Mouse (Mus musculus) stomach, embryonic 16.5 days (tissue): Measurements from ENCODE around the gene Cacna1d. TPM values are rescaled to one million over a fixed set of nuclear protein-coding genes. Genes with fewer than 3 reads are reported as not detected.

Experiments used
- ATAC-seq: fragments of 200-750 bp; cut with Nextera tagmentation; 2 replicates; pipeline ENCODE4 v1.8.0; 2017; ENCODE audit warnings: moderate number of reproducible peaks, moderate TSS enrichment; ENCODE audit not compliant: insufficient read depth, low FRiP score
- H3K27ac ChIP-seq: fragments of 300-500 bp; sonication (generic); 2 replicates; pipeline ENCODE4 v1.5.1; 2014; ENCODE audit warnings: low read length
- H3K27me3 ChIP-seq: fragments of 300-500 bp; sonication (generic); 2 replicates; pipeline ENCODE4 v1.6.1; 2014; ENCODE audit warnings: low read length, control low read depth, mixed read lengths; ENCODE audit not compliant: control insufficient read depth, insufficient read depth
- H3K36me3 ChIP-seq: fragments of 300-500 bp; sonication (generic); 2 replicates; pipeline ENCODE4 v1.6.1; 2014; ENCODE audit warnings: low read length; ENCODE audit not compliant: control insufficient read depth, insufficient read depth
- H3K4me1 ChIP-seq: fragments of 300-500 bp; sonication (generic); 2 replicates; pipeline ENCODE4 v1.6.1; 2014; ENCODE audit warnings: low read length, control low read depth, mixed read lengths; ENCODE audit not compliant: control insufficient read depth, insufficient read depth
- H3K4me2 ChIP-seq: fragments of 300-500 bp; sonication (generic); 2 replicates; pipeline ENCODE4 v1.6.1; 2014; ENCODE audit warnings: low read depth, low read length, mixed read lengths
- H3K4me3 ChIP-seq: fragments of 300-500 bp; sonication (generic); replicated peaks from 2 replicates; pipeline ENCODE4 v1.5.1; 2014; ENCODE audit warnings: mild to moderate bottlenecking, low read length
- H3K9ac ChIP-seq: fragments of 300-500 bp; sonication (generic); 2 replicates; pipeline ENCODE4 v1.6.1; 2014; ENCODE audit warnings: low read length
- H3K9me3 ChIP-seq: fragments of 300-500 bp; sonication (generic); replicated peaks from 2 replicates; pipeline ENCODE4 v1.6.1; 2016; ENCODE audit warnings: low read length, control low read depth; ENCODE audit not compliant: control insufficient read depth
- WGBS: fragments of 180-500 bp; shearing (Covaris S2); extraction: QIAGEN DNeasy Blood & Tissue Kit; methylation state at CpG from one replicate; pipeline ENCODE4 v1.1.7; 2014; 5-methylcytosine and 5-hydroxymethylcytosine counted together
- polyA plus RNA-seq: library from polyadenylated mRNA; unstranded; fragments of >200 nt; fragmentation: Nextera tagmentation; extraction: Ambion mirVana; gene quantifications from 2 replicates; pipeline ENCODE4 v1.2.1, GENCODE M21; 2015

The Cacna1d gene
- polyA plus RNA-seq, 1 experiment from 2014 or later = 4.2 TPM

DNA sequence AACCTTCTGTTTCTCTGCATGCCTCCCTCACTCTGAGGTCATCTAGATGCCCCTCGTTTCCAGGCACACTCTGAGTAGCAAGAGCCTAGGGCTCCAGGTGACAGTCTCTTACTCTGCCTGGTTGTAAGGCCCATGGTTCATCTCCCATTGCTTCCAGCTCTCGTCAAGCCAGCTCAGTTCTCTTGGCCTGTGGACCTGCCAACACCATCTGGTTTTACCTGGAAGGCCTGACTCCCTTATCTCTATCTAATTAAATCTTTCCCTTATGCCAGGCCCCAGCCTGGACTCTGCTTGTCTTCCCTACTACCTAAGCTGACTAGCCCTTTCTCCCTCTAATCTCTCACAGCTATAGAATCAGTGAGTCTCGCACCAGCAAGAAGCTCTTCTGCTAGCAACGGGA lies 124.2 kb downstream of the Cacna1d start:
- no peaks in the 10 kb centered on the region for H3K27me3 ChIP-seq
- H3K4me3 ChIP-seq = no peak overlapping the region
- no peak overlapping the region for H3K4me2 ChIP-seq
- H3K27ac ChIP-seq = no peak overlapping the region
- no peak overlapping the region for H3K9ac ChIP-seq
- no peaks in the 10 kb centered on the region for H3K36me3 ChIP-seq
- 79% methylated on average over 4 of the region's 4 CpGs for WGBS
- no peaks in the 10 kb centered on the region for H3K9me3 ChIP-seq
- no peaks in the 10 kb centered on the region for H3K4me1 ChIP-seq
- ATAC-seq = no peak

DNA sequence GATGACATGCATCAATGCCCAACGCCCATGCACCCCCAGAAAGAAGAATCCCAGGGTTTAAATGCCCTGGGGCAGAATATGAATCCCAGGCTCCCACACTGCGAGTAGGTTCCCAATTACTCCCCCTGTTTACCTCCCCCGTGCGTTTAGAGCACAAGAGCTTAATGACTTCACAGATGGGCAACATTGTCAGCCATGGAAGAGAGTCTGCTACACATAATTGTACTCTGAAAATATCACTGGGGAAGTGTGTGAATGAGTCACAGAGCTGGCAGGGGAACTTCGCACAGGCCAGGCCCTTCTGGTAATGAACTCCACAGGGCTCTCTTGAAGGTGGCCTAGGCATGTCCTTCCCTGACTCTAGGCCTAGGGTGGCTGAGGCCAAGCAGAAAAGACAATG lies 125.4 kb downstream of the Cacna1d start:
- Histone ChIP-seq H3K4me2 (no peak overlapping the region), H3K4me3 (no peak overlapping the region), H3K9me3 (no peaks in the 10 kb centered on the region), H3K27ac (no peak overlapping the region), H3K36me3 (no peaks in the 10 kb centered on the region), H3K4me1 (peaks cover 7% of the 10 kb centered on the region; the same call in 1 of the 2 replicates), H3K9ac (no peak overlapping the region), H3K27me3 (no peaks in the 10 kb centered on the region)
- WGBS = 79% methylated on average over 5 of the region's 5 CpGs
- ATAC-seq = no peak

DNA sequence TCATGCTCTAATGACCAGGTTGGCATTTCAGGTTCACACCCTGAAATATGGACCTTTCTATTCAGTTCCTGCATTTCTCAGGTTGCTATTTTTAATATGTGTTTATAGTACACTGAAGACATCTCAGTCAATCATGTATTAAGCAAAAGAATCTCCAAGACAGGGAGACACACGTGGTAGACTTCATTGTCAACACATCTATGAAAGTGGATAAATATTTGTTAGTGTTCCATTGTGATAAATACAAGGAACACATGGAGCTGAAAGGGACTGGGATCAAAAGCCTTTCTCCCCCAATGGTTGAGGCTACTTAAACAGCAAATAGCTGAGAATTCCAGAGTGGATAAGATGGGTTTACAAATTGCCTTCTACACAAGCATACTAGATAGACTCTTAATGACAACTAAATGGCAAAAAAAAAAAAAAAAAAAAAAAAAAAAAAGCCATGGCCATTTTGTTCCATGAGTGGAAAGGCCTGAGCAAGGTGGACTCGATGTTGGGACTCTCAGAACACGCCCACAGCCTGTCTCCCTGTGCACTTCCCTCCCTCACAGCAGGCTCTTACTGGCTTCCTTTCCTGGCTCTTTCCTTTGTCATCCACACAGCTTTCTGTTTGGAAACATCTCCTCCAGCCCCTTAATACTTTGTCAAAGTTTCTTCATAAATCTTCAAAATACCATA lies 127.6 kb downstream of the Cacna1d start:
- Histone ChIP-seq H3K4me2 (no peak overlapping the region), H3K4me3 (no peak overlapping the region), H3K27ac (no peak overlapping the region), H3K4me1 (peaks cover 9% of the 10 kb centered on the region; the same call in 1 of the 2 replicates), H3K27me3 (no peaks in the 10 kb centered on the region), H3K36me3 (no peaks in the 10 kb centered on the region), H3K9ac (no peak overlapping the region), H3K9me3 (no peaks in the 10 kb centered on the region)
- ATAC-seq = no peak
- WGBS = 46% methylated on average over 3 of the region's 3 CpGs

DNA sequence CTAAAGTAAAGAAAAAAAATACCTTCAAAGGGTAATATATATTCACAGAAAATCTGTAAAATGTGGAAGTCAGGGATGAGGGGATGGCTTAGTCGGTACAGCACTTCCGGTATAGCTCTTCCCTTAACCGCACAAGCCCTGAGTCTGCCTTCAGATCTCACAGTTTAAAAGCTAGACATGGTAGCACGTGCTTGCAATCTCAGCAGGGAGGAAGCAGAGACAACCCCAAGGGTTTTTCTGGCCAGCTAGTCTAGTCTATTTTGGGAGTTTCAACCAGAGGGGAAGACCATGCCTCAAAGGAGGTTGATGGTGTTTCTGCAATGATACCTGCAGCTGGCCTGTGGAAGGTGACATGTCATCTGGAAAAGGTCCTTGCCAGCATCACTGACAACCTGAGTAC lies 128.9 kb downstream of the Cacna1d start:
- Histone ChIP-seq H3K36me3 (no peaks in the 10 kb centered on the region), H3K4me2 (no peak overlapping the region), H3K4me1 (peaks cover 9% of the 10 kb centered on the region; the same call in 1 of the 2 replicates), H3K9me3 (no peaks in the 10 kb centered on the region), H3K27ac (no peak overlapping the region), H3K4me3 (no peak overlapping the region), H3K9ac (no peak overlapping the region), H3K27me3 (no peaks in the 10 kb centered on the region)
- ATAC-seq = no peak
- WGBS = 78% methylated on average over 4 of the region's 4 CpGs

DNA sequence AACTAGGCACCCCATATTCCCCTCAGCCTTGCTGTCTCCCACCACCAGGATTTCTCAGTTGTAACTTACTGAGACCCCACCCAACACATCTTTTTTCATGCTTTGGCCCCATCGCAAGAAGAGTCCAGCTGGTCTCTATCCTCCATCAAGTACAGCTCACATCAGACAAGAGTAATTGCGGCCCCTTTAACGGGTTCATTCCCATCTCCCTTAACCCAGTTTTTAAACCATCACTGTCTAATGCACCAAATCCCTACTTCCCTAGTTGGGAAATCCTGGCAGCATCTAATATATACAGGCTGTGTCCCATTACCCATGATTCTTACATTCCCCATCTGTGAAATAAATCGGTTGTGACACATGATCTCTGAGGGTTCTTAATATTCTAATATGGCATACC lies 130.8 kb downstream of the Cacna1d start:
- 46% methylated on average over 4 of the region's 4 CpGs for WGBS
- no peaks in the 10 kb centered on the region for H3K9me3 ChIP-seq
- no peak overlapping the region for H3K4me3 ChIP-seq
- 0 out of 2 replicates have a peak overlapping the region, but pooled peaks have one; percentile 39 for H3K27ac ChIP-seq
- ATAC-seq = peak; percentile 84
- no peaks in the 10 kb centered on the region for H3K27me3 ChIP-seq
- H3K36me3 ChIP-seq = no peaks in the 10 kb centered on the region
- no peak overlapping the region for H3K4me2 ChIP-seq
- no peak overlapping the region for H3K9ac ChIP-seq
- peaks cover 9% of the 10 kb centered on the region; the same call in 1 of the 2 replicates for H3K4me1 ChIP-seq

DNA sequence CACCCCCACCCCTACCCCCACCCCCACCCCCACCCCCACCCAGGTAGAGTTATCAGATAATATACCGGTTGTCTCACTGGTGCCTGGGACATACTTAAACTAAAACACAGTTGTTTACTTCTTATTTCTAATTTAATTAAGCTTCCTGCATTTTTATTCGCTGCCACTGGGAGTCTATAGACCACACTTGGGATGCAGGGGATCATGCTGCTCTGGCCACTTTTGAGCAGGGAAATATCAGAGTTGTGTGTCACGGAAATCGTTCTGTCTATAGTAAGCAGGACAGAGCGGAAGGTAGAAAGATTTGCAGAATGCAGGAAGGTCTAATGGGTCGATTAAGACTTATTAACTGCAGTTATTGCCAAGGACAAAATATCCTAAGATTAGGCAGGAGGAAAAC lies 131.3 kb downstream of the Cacna1d start:
- ATAC-seq = no peak
- WGBS = 50% methylated on average over 6 of the region's 6 CpGs
- H3K4me1 ChIP-seq = peaks cover 9% of the 10 kb centered on the region; the same call in 1 of the 2 replicates

DNA sequence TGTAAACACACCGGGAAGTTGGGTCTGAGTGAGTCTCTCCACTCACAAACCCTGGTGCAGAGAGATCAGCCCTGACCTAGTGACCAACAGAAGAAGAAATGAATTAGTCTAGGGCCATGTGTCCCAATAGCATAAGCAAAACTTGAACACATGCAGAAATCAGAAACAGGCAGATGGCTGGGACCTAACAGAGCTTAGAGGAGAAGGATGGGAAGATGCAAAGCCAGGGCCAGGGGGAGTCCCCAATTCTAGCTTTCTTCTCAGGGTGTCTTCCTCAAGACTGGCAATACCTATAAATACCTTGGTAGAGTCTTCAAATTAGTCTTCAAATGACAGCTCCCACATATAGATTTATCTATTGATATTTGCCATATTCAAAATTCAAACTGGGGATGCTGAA lies 133.2 kb downstream of the Cacna1d start:
- no peaks in the 10 kb centered on the region for H3K36me3 ChIP-seq
- no peak for ATAC-seq
- H3K4me2 ChIP-seq = no peak overlapping the region
- H3K9me3 ChIP-seq = no peaks in the 10 kb centered on the region
- peaks cover 15% of the 10 kb centered on the region; the same call in 1 of the 2 replicates for H3K4me1 ChIP-seq
- WGBS = 79% methylated on average over 1 of the region's 1 CpGs
- H3K27me3 ChIP-seq = no peaks in the 10 kb centered on the region
- H3K27ac ChIP-seq = no peak overlapping the region
- no peak overlapping the region for H3K9ac ChIP-seq
- H3K4me3 ChIP-seq = no peak overlapping the region

More for the DNA sequence above, 131.3 kb downstream of the Cacna1d start:
- Histone ChIP-seq H3K9me3 (no peaks in the 10 kb centered on the region), H3K4me2 (no peak overlapping the region), H3K36me3 (no peaks in the 10 kb centered on the region), H3K4me3 (no peak overlapping the region), H3K27me3 (no peaks in the 10 kb centered on the region), H3K27ac (0 out of 2 replicates have a peak overlapping the region, but pooled peaks have one; percentile 39), H3K9ac (no peak overlapping the region)

DNA sequence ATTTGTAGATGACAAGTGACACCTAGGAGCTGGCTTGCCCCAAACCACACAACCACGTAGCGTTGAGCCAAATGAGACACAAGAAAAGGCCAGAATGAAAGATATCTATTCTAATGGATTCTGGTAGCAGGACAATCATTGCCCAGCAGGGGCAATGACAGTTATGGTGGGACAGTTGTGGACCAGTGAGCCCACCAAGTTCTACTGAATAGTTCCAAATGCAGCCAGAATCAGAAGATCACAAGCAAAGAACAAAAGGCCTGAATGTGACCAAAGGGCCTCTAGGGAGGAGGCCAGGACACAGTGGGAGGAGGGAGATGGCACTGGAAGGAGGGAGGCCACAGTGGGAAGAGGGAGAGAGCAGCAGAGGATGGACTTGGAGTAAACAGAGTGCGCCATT lies 134.8 kb downstream of the Cacna1d start:
- no peaks in the 10 kb centered on the region for H3K27me3 ChIP-seq
- H3K9me3 ChIP-seq = no peaks in the 10 kb centered on the region
- WGBS = 81% methylated on average over 3 of the region's 3 CpGs
- no peak overlapping the region for H3K4me2 ChIP-seq
- H3K4me1 ChIP-seq = peaks cover 14% of the 10 kb centered on the region
- ATAC-seq = no peak
- H3K4me3 ChIP-seq = no peak overlapping the region
- H3K9ac ChIP-seq = no peak overlapping the region
- H3K36me3 ChIP-seq = no peaks in the 10 kb centered on the region
- H3K27ac ChIP-seq = no peak overlapping the region

DNA sequence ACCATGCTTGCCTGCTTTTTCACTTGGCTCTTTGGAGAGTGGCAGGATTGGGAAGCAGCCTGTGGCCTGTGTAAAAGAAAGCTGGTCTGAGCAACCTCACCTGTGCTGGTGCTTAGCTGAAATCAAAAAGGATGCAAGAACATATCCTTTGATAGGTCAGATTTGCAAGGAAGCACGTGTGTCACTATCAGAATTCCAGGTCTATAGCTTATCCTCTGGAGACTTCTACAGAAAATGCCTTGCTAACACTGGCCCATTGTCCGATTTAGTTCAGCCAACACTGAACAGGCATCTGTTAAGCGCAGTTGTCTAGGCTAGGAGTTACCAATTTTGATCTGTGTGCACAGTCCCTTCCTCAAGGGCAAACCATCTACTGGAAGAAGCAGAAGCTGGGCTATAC lies 136.5 kb downstream of the Cacna1d start:
- no peak overlapping the region for H3K4me3 ChIP-seq
- 62% methylated on average over 3 of the region's 3 CpGs for WGBS
- ATAC-seq = no peak
- no peak overlapping the region for H3K27ac ChIP-seq
- H3K4me2 ChIP-seq = no peak overlapping the region
- H3K4me1 ChIP-seq = peaks cover 6% of the 10 kb centered on the region
- no peaks in the 10 kb centered on the region for H3K27me3 ChIP-seq
- H3K36me3 ChIP-seq = no peaks in the 10 kb centered on the region
- no peak overlapping the region for H3K9ac ChIP-seq
- H3K9me3 ChIP-seq = no peaks in the 10 kb centered on the region
